Mouse (Mus musculus) left cerebral cortex, adult 18-20 months (tissue): ENCODE results near the gene Kcnk18. TPM values are rescaled to one million over a fixed set of nuclear protein-coding genes. Genes with fewer than 3 reads are reported as not detected.
A peak's percentile ranks its signal among the peaks of the same experiment; 100 is the strongest.

Source experiments
- DNase-seq, 2 experiments: peaks; one replicate each; pipeline ENCODE4 v3.0.0; 2021 to 2022; ENCODE audit warnings: low spot score in 2 of 2, mixed read lengths in 1 of 2
- total RNA-seq, 2 experiments: library from RNA; stranded (reverse); gene quantifications; 2 replicates each; pipeline ENCODE4 v1.2.3; 2021

The Kcnk18 gene
- total RNA-seq, 2 experiments from 2014 or later = not detected

DNA sequence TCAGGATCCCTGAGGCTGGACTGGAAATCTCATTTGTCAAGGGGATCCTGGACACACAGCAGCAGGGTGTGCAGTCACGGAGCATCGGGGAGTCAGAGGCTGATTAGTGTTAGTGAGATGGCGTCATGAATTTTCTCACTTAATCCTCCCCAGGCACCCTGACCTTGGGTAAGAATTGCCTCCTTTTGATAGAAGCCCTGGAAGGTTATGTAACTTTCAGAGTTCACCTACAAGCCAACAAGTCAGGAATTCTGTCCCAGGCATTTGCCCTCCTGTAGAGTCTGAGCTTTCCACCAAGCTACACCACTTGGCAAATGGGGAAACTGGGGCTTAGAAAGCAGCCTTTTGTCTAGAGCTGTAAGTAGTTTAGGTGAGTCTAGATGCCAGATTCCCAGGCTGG lies 2.1 kb downstream of the Kcnk18 start:
- DNase-seq = no peak

DNA sequence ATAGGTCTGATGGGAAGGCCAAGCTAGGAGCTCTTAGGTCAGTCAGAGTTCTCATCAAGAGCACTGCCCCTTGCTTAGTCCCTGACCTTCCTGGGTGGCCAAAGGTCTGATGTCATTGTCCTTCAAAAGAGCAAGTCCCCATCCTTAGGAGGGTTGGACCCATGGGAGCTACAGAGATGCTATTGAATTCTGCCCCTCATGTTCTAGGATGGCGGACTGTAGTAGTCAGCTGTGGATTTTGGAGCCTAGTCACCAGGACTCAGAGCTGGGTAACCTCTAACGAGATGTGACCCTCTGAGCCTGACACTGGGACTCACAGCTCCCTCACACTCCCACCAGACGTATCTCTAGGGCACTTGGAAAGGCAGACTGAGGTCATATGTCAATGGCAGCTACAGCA lies 9.4 kb downstream of the Kcnk18 start:
- no peak for DNase-seq

DNA sequence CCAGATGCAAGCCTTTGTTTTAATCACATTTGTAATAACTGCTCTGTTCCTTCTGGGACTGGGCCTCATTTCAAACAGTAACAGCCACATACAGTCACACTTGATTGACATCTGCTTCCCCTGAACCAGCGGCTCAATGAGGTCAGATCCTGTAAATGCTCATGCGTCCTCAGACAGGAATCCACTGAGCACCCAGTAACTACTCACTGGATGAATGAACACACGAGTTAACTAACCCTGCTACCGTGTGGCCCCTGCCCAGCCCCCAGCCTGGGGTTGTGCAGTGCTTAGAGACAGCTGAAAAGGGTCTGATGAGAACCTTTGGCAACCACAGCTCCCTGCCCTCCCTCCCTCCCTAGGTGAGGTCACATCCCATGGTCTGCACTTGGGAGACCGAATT lies 13.8 kb downstream of the Kcnk18 start:
- DNase-seq = no peak

DNA sequence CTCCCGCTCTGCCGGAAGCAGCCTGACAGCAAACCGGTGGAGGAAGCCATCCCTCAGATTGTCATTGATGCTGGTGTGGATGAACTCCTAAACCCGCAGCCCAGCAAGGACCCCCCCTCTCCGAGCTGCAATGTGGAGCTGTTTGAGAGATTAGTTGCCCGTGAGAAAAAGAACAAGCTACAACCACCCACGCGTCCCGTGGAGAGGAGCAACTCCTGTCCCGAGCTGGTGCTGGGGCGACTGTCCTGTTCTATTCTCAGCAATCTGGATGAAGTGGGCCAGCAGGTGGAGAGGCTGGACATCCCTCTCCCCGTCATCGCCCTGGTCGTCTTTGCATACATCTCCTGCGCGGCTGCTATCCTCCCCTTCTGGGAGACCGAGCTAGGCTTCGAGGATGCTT lies 16.0 kb downstream of the Kcnk18 start:
- no peak for DNase-seq

DNA sequence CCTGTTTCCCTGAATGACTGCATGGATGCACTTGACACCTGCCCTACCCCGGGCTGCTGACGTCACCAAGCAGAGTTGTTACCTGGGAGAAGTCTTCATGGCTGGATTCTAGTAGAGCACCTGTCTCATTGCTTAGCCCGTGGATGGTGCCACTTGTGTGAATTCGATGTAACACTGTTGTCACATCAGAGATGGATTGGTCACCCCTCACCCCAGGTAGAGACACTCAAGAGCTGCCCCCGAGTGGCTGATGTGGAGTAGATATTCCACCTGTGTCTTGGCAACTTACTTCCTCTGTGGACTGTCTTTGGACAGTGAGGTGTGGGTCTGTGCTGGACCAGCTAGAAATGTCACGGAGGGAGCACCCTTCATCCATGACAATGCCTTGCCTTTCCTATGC lies 17.0 kb downstream of the Kcnk18 start:
- DNase-seq = no peak

DNA sequence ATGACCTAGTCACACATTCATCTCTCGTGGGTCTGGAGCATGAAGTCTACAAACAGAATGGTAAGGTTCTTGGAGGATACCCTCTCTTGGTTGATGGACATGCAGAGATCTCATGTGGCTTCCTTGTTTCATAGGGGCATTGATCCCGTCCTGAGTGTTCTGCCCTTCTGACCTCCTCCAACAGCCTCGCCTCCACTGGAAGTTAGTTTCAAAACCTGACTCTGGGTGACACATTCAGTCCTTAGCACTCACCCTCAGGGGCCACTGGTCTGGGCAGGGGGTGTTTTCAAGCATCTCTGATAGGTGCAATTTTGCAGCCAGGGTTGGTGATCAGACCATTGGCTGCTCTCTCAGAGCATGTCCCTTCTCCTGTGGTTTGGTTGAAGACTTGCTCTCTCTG lies 19.6 kb downstream of the Kcnk18 start:
- DNase-seq = no peak

DNA sequence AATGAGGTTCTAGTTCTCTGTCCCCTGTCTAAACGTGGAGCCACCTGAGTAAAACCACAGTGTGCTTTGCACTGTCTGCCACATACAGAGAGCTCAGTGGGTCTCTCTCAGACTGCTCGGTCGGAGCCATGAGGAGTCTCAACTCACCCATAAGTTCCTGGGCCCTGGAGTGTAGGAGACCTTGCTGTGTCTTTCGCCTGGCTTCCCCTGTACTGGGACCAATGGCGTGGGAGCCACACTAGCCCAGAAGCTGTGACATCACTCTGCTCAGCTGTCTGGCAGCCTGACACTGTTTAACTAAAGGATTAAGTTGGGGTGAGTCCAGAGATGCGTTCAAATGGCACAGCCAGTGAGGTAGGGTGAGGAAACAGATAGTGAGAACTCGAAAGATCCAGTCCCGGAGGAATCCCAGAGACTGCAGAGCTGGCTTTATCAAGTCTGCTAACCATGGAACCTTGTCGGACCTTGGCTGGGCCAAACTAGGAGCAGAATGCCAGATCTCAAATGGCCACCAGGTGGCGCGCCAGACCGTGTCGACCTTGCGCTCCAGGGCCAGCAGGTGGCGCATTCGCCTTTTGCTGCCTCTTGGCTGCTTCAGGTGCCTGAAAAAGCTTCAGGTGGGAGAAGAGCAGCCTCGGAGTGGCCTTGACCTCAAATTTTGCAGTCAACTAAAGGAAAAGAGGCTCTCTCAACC lies 20.3 kb downstream of the Kcnk18 start:
- DNase-seq = peak; percentile 88 to 89

DNA sequence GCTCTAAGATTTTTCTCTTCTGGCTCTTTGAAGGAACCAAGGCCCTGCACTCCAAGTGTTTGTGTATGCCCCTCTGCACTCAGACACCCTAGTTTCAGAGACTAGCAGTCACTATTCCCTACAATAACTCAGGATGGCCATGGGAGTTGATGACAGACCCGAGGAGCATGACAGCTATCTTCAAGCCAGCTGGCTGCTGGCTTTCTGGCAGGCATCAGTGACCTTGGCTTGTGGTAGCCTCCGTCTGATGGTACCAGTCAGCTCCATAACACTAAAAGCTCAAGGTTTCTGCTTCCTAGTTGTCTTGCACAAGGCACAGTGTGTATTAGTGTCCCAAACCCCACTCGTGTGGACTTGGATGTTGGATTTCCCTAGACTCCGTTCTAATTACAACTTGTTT lies 23.0 kb downstream of the Kcnk18 start:
- no peak for DNase-seq

DNA sequence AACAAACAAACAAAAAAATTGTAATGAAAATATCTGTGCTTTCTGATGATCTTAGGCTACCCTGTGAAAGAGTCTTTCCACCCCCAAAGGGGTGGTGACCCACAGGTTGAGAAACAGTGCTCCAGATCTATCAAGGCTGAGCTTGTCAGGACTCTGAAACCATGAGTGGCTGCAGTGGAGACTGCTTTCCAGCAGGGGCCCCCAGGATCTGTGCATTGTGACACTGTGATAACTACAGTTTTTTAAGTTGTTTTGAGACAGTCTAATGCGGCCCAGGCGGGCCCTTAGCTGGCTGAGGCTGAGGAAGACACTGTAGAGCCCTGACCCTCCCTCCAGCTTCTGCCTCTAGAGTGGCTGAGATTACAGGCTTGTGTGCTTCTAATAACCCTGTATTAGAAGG lies 24.0 kb downstream of the Kcnk18 start:
- DNase-seq = no peak

DNA sequence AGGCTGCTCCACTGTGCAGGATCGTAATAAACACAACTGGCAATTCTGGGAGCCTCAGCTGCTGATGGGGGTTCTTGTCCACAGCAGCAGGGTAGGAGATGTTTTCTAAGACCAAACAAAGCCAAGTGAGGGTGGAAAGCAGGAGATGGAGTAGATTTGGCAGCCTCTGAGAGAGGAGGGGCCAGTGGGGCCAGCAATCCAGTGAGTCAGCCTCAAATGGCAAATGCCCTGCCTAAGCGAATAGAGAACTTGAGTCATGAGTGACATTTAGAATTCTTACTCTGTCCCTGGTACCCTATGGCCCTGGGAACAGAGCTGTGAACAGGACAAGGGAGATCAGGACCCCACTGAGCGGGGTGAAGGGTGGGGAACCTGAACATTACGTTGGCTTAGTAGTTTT lies 29.1 kb downstream of the Kcnk18 start:
- DNase-seq = no peak

DNA sequence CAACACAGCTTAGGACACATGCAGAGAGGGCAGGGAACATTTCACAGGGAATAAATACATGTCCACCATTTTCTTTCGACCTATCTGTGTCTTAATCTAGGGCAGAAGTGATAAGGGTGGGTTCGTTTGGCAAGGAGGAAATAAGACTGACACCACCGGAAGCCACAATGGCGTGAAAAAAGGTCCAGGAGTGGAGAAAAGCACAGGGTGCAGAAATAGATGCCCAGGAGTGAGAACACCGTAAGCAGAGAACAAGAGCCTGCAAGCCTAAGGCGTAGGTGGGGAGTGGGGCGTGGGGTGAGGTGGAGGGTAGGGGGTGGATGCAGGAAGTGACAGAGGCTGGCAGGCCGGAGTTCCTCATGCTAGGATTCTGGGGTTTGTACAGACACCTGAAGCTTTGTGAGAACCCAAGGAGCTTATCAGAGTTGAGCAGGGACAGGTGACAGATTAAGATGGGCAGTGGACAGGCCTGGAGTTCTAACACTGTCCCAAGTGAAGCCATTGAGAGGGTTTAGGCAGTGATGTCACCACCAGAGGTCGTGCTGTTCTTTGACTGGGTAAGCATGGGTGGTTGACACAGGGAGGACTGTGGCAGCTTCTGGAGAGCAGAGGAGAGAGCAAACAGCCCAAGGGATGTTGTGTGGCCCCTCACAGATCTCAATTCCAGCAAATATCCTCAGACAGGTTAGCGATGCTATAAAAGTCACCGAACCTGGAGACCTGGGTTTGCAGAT lies 29.7 kb downstream of the Kcnk18 start:
- DNase-seq = no peak

DNA sequence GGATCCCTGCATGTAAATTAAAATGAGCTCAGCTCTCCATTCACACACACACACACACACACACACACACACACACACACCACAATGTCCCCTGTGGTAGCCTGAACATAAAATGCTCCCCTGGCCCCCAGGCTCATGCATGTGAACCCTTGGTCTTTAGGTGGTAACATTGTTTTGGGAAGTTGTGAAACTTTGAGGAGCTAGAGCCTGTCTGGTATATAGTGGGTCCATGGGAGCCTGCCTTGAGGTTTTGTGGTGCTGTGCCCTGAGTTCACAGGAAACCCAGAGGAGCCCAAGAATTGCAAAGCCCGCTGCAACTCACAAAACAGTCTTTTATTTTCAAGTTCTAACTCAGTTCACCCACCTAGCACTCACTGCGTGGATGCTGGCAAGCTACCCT lies 33.6 kb downstream of the Kcnk18 start:
- no peak for DNase-seq

DNA sequence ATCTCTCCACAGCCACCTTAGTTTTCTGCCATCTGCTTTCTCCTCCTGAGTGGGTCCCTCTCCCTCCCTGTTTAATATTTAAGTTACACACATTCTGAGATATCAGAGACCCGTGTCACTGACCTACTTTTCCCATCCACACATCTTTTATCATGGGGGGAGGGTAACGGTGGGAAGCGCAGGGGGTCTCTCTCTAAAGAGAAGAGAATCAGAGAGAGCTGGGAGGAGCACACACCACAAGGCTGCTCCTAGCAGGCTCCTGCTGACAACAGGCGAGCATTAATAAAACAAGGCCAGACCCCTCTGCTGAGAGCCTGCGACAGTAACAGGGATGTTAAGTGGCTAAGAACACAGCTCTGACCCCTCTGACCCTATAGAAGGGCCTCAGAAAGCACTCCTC lies 40.6 kb downstream of the Kcnk18 start:
- no peak for DNase-seq

DNA sequence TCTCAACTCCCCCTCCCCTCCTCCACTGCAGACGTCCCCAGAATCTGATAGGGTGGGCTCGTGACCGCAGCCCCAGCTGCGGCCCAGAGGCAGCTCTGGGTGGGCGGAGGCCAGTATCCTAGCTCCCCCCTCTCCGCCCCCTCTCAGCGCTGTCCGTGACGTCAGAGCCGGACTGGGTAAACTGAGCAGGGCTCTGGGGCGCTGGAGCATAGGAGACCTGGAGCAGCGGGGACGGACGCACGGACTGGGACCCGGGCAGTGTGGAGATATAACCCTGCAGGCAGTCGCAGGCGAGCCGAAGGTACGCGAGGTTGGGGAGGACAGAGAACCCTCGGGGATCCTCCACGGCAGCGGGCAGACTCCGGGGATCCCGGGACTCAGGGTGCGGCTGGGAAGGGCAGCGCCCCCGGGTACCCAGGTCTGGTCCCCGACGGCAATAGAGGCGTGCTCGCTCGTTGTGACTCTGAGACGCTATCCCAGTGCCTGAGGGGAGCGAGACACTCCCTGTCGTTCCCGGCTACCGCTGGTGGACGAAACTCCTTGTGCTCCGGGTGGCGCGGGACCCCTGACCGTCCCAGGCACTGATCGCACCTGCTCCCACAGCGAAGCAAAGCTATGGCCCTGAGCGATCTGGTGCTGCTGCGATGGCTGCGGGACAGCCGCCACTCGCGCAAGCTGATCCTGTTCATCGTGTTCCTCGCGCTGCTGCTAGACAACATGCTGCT lies 41.9 kb downstream of the Kcnk18 start, which contains the start of gene Slc18a2:
Gene Slc18a2, plus strand, starts transcription at position 179 of the 725 bp plus-strand sequence.
- DNase-seq = no peak

DNA sequence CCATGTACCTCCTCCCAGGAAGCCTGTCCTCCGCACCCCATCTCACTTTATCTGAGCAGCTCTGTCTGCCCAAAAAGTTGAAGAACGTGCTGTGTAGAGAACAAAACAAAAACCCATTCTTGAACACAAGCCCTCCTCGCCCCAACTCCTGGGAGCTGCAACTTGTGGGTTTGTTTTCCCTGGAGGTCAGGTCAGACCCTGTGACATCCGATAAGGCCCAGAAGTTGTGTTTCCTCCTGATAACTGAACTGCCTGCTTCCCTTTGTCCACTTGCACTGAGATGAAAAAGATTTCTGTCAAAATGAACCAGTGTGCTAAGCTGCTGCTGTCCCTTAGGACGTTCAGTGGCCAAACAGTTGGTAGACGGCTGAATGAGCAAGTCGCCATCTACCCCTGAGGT lies 42.6 kb downstream of the Kcnk18 start:
- DNase-seq = no peak

DNA sequence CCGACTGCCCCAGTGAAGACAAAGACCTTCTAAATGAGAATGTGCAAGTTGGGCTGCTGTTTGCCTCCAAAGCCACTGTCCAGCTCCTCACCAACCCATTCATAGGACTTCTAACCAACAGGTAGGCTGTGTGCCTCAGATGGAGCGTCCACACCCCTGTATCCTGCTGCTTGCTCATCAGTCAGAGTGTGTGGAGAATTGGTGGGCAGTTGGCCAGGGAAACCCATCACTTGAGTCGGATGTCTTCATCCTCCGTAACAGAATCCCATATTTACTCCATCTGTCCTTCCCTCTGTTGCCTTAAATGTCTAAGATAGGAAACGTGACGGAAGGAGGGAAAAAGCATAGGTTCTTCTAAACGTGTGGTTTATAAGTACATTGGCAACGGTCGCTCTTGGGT lies 44.2 kb downstream of the Kcnk18 start:
- no peak for DNase-seq

DNA sequence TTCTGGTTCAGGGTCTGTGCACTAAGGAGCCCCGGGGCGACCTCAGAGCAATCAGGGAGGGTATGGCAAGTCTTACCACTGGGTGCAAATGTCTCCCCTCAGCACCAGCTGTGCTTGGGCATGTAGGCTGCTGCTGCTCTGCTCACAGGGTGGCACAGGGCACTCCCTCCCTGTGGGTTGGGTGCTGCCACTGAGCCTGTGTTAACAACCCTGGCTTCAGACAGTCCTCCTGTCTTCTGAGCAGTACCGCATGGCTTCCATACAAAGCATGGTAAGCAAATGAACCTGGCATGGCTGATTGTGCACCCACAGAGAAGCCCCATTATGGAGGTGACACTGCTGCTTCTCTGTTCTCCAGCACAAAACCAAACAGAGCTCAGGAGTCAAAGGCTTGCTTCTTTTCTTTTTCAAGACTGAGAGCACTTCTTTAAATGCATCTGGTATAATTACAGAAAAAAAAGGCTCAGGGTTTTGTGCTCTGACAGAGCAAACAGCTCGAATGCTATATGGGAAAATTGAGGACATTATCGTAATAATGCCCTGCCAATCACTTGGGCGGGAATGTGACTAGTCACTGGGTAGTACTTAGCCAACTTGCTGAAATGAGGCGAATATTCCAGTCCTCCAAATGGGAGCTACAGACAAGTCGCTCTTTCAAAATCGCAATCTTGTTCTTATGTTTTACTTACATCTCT lies 46.0 kb downstream of the Kcnk18 start:
- DNase-seq = no peak

DNA sequence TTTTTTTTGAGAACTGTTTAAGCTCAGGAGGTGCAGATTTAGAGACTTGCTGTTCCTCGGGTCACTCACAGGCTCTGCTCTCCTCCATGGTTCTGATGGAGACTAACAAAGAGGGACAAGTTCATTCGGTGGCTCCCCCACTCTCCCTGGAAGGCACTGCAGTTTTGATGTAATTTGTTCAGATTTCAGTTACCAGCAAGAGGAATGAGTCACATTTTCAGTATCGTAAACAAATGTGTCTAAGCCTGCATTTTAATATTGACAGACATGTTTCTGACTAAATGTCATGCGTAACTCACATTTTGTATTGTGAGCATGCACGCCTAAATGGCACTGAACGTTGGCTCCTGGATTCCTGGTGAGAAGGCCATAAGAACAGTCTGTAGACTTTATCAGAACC lies 46.9 kb downstream of the Kcnk18 start:
- no peak for DNase-seq

DNA sequence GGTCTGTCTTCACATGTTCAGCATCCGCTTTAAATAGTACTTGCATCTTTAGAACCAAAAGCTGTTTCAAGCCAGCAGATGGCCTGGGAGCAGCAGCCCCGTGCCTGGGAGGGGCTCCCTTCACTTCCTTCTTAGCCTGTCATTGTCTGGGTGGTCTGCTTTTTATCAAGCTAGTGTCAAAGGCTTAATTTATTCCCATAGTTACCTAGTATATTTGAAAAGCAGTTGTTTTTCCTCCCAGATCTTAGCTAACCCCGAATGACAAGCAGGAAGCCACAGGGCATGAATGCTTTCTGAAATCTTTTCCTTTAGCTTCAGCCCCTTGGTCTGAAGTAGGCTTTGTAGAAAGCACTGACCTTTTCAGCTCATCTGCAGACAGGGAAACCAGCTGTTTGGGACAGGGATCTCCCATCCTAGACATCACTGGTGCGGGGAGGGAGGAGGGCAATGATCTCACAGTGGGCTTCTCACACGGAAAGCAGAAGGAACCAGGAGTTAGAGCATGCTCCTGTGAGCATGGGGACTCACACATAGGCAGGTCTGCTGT lies 48.5 kb downstream of the Kcnk18 start:
- no peak for DNase-seq

DNA sequence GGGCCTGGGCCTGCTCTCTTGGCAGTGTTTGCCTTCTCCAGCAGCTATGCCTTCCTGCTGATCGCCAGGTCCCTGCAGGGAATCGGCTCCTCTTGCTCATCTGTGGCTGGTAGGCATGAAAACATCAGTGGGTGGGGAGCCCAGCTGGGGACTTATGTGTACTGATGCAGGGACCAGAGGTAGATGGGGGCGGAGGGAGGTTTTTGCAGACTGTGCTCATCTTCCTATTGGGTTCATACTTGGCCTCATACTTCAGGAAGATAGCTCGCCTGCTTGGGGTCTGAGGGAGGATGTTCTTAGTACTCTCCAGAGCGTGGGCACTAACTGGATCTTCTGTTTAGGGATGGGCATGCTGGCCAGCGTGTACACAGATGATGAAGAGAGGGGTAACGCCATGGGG lies 54.2 kb downstream of the Kcnk18 start:
- DNase-seq = peak in 1 of 2 experiments; percentile 34

DNA sequence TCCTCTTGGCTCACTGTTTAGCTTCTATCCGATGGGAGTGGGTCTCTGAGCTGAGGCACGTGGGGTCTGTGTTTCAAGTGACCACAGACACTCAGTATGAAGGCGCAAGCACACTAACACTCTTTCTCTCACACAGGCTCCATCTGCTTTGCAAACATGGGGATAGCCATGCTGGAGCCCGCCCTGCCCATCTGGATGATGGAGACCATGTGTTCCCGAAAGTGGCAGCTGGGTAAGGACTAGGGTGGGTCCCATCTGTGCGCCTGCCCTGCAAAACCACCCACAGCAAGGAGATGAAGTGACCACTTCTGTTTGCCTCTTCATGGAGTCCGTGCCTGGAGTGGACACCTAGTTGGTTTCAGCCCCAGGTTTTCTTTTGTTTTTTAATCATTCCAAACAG lies 57.3 kb downstream of the Kcnk18 start:
- no peak for DNase-seq
